Mouse (Mus musculus) retina, adult 2 months (tissue): ENCODE results near the gene Cfdp1.

Source experiments
- DNase-seq: peaks from one replicate; pipeline ENCODE4 v3.0.0-alpha.2; 2012; ENCODE audit warnings: low read depth, low spot score

The Cfdp1 gene

GRCm38 (mm10) chr8:111853861-111854501 lies at the start of gene Cfdp1:
TSS of gene Cfdp1 (minus strand) at chr8:111854291.
- DNase-seq: peak; percentile 89

GRCm38 (mm10) chr8:111902080-111902479 lies 48.0 kb upstream of the Cfdp1 start:
- no peak for DNase-seq

GRCm38 (mm10) chr8:111898586-111898985 lies 44.5 kb upstream of the Cfdp1 start:
- DNase-seq: no peak

- DNase-seq: no peak
Observed at GRCm38 (mm10) chr8:111894955-111895354, 40.9 kb upstream of the Cfdp1 start.

GRCm38 (mm10) chr8:111892615-111893014 lies 38.5 kb upstream of the Cfdp1 start:
- no peak for DNase-seq

GRCm38 (mm10) chr8:111891983-111892382 lies 37.9 kb upstream of the Cfdp1 start:
- DNase-seq: no peak

GRCm38 (mm10) chr8:111890911-111891303 lies 36.8 kb upstream of the Cfdp1 start:
- no peak for DNase-seq

GRCm38 (mm10) chr8:111889931-111890910 lies 36.1 kb upstream of the Cfdp1 start:
- no peak for DNase-seq

GRCm38 (mm10) chr8:111888091-111888650 lies 34.1 kb upstream of the Cfdp1 start:
- DNase-seq: no peak

GRCm38 (mm10) chr8:111887479-111887878 lies 33.4 kb upstream of the Cfdp1 start:
- no peak for DNase-seq

GRCm38 (mm10) chr8:111883615-111884014 lies 29.5 kb upstream of the Cfdp1 start:
- no peak for DNase-seq

- peak; percentile 38 for DNase-seq
Observed at GRCm38 (mm10) chr8:111881591-111881990, 27.5 kb upstream of the Cfdp1 start.

- DNase-seq: no peak
Observed at GRCm38 (mm10) chr8:111877711-111878110, 23.6 kb upstream of the Cfdp1 start.

- DNase-seq: peak; percentile 98
Observed at GRCm38 (mm10) chr8:111876355-111876948, 22.4 kb upstream of the Cfdp1 start, which contains the start of gene Tmem170. TSS of gene Tmem170 (minus strand) at chr8:111876750.

GRCm38 (mm10) chr8:111875758-111876157 lies 21.7 kb upstream of the Cfdp1 start:
- peak; percentile 22 for DNase-seq

GRCm38 (mm10) chr8:111871278-111871677 lies 17.2 kb upstream of the Cfdp1 start:
- DNase-seq: no peak

GRCm38 (mm10) chr8:111870379-111870778 lies 16.3 kb upstream of the Cfdp1 start:
- no peak for DNase-seq

GRCm38 (mm10) chr8:111868664-111869063 lies 14.6 kb upstream of the Cfdp1 start:
- no peak for DNase-seq

GRCm38 (mm10) chr8:111865857-111866256 lies 11.8 kb upstream of the Cfdp1 start:
- DNase-seq: no peak

GRCm38 (mm10) chr8:111865130-111865852 lies 11.2 kb upstream of the Cfdp1 start:
- DNase-seq: no peak

GRCm38 (mm10) chr8:111864648-111865047 lies 10.6 kb upstream of the Cfdp1 start:
- DNase-seq: no peak
